Mouse (Mus musculus) thymus, postnatal 25 days (tissue): Measurements from ENCODE around the gene Kcng3.

Experiments used
- DNase-seq: peaks from one replicate; pipeline ENCODE4 v3.0.0; 2022

Kcng3 gene

DNA sequence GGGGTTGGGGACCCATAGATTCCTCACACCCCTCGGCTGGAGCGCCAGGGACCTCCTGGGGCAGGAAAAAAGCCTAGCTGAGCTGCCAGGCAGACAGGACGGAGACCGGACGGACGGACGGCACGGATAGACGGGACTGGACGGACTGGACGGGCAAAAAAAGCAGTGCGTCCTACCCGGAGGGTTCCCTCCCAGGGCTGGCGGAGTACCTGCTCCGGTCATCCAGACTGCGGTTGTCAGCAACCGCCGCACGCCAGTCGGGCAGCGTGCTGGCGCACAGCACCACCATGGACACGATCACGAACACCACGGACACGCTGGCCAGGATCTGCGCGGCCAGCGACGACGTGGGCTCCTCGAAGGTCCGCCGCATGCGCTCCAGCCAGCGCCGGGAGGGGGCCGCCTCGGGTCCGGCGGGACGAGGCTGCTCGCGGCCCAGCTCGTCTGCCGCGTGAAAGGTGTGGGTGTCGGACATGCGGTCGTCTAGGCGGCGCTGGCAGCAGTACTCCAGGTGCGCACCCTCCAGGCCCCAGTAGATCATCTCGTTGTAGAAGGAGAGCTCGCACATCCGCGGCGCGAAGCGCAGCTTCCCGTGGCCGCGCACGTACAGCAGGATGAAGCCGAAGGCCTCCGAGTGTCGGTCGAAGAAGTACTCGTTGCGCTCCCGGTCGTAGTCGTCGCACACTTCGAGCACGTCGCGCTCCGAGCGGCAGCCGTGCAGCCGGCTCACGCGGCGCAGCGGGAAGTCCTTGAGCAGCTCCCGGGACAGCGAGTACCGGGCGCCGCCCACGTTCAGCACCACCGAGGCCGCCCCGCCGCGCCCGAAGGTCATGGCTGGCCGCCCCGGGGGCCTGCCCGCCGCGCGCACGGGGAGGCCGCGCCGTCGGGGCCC, 662 bp downstream of the Kcng3 start:
- peak; percentile 55 for DNase-seq

DNA sequence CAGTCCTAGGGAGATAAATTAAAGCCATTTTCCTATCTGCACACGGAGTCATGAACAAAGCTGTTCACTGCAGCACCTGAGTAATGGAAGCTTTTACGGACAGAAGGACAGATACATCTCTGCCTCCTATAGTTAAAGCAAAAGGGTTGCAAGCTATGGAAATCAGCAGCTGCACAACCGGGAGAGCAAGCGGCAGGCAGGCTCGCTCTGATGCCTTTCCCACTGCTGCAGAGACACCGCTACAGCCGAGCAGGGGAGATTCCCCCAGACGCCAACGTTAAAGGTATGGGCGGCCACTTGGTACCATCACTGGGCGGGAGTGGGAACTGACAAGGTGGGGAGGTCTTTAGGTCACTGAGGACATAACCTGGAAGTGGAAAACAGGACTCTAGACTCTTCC, 17.8 kb downstream of the Kcng3 start:
- no peak for DNase-seq

DNA sequence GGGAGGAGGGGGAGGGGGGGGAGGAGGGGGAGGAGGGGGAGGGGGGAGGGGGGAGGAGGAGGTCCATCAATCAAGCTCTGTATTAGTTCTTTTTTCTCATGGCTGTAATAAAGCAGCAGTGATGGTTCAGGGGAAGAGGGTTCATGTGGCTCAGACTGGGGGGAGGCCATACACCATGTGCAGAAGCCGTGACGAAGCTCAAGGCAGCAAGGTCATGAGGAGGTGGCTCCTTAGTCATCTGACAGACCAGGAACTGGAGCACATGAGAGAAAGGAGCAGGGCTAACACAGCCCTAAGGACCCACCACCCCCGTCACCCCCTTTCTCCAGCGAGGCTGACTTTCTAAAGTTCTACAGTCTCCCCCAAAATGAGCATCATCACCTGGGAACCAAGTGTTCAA, 22.2 kb downstream of the Kcng3 start:
- DNase-seq: no peak

GRCm38 (mm10) chr17:83600976-83601375, 30.7 kb downstream of the Kcng3 start:
- no peak for DNase-seq

- no peak for DNase-seq
These were observed 35.7 kb downstream of the Kcng3 start for GRCm38 (mm10) chr17:83595966-83596365.

- no peak for DNase-seq
These were observed 37.2 kb downstream of the Kcng3 start for GRCm38 (mm10) chr17:83594526-83594925.

GRCm38 (mm10) chr17:83593396-83593795, 38.3 kb downstream of the Kcng3 start:
- DNase-seq: no peak

DNA sequence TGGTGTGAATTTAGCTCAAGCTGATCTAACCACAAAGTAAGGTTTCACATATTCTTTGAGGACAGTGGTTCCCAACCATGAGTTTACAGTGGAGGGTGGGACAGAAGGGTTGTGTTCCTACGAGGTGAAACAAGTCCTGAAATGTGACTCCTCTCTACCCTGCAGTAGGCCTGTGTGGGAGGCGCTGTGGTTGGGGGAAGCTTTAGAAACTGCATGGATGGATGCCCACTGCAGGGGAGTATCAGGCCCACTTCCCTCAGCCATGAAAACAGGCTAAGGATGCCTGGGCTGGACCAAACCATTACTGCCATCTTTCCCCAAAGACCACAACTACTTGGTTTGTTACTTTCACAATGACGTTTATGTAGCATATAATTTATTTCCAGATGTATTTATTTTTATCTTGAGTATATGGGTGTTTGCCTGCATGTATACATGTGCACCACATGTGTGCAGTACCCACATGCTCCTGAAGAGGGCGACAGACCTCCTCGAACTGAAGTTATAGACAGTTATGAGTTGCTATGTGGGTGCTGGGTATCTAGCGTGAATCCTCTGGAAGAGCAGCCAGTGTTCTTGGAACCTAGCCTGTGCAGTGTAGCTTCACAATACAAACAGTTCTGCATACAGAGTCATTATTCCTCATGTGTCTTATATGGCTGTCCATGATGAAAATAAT, 42.9 kb downstream of the Kcng3 start:
- no peak for DNase-seq

- DNase-seq: no peak
These were observed 44.0 kb downstream of the Kcng3 start for GRCm38 (mm10) chr17:83587731-83588130.

GRCm38 (mm10) chr17:83582585-83582984, 49.1 kb downstream of the Kcng3 start:
- no peak for DNase-seq

- DNase-seq: no peak
These were observed 51.0 kb downstream of the Kcng3 start for GRCm38 (mm10) chr17:83580734-83581133.

GRCm38 (mm10) chr17:83576810-83577371, 54.8 kb downstream of the Kcng3 start:
- no peak for DNase-seq

DNA sequence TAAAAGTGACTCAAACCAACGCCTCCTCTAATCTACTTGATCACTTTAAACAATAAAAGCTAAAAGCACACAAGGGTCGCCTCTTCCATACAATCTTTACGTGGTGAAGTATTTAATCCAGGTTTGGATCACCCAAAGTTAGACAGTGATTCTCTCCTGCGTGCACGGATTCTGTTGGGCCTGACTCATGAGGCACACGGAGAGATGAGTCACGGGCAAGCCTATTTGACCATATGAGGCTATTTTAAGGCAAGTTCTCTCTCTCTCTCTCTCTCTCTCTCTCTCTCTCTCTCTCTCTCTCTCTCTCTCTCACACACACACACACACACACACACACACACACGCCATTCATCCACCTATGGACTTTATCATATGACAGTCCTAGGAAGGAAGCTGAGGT, 57.1 kb downstream of the Kcng3 start:
- DNase-seq: no peak

DNA sequence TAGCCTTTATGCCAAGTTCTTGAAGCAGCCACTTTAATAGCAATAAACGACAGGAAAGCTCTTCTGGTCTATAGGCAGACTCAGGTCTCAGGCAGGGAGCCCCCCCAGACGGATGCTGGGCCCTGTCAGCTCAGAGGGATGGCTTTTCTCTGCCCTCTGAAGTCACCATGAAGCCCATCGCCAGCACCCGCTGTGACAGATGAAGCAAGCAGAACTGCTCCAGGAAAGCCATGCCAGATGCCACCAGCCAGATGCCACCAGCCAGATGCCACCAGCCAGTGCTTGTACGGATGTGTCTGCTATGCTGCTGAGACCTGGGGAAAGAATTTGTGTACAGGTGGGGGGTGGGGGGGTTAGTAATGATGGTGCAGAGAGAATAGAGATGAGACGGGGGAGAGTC, 58.6 kb downstream of the Kcng3 start:
- DNase-seq: no peak

DNA sequence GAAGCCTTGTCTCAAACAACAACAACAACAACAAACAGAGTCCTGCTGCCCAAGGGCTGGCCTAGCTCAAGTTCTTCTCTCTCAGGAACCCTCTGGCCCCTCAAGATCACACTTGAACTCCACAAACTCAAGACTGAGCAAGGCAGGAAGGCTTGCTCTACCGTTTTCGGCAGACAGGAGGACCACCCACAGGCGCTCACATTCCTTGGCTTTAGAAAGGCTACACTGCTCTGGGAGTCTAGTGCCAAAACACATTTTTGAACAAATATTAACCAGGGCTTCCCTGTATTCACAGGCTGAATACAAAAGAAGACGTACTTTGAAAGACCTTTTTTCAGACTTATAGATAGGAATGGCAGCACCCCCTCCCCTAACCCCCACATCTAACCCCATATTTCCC, 59.3 kb downstream of the Kcng3 start:
- no peak for DNase-seq

DNA sequence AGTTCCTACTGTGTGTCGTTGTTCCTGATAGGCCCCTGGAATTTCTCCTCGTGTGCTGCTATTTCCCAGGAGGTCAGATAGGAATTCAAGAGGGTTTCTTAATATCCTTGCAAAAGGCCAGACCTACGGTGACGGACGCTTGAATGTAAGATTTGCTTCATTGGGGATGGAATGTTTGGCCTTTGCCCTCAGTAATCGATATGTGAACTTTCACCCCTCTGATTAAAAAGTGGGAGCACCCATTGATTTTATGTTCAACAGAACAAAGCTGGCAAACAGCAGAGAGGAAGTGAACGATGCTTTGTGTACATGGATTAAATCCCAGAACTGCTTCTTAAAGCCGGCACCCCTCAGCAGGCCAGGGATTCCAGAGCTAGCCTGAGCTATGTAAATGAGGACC, 64.3 kb downstream of the Kcng3 start:
- DNase-seq: no peak

DNA sequence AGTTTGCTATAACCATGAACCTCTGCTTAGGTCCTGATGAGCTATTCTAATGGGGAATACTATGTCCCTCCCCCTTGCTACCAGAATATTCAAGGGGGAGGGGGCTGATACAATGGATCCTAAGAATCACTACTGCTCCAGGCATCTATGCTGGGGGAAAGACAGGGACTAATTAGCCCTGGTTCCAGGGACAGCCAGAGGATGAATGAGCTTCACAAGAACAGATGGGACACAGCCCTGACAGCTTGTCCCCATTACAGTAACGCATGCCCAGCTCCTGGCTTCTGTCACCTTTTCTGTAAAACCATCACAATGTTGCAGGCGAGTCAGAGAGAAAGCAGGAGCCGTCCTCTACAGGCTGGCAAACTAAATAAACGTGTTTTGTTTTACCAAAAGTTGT, 66.2 kb downstream of the Kcng3 start:
- DNase-seq: no peak

DNA sequence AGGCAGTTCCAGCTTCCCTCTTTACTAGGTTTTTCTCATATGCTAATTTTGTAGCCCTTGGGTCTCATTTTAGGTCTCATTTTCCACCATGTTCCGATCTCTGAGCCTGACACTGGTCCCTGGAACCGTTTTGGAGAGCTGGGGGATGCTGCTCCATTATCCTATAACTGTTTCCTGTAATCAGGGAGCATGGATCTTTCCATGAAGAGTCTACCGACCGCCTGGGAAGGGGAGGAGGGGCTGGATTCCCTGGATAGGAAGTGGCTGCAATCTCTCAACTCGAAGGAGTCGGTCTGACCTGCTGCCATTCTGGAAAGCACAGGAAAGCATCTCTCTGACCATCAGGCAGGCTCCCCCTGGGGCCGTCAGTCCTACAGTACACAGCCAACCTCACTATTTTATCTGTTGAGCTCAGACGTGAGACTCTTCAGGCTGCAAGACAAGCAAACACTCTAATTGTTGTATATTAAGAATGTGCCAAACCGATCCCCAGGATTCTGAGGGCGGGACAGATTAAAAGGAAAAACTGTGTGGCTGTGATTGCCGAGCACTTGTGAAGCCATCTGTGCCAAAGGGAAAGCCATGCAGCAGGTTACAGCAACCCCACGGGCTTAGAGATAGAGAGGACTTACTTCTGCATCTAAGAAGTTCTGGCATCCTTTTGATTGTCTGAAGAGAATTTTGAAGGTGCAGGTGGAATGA, 67.4 kb downstream of the Kcng3 start:
- no peak for DNase-seq

DNA sequence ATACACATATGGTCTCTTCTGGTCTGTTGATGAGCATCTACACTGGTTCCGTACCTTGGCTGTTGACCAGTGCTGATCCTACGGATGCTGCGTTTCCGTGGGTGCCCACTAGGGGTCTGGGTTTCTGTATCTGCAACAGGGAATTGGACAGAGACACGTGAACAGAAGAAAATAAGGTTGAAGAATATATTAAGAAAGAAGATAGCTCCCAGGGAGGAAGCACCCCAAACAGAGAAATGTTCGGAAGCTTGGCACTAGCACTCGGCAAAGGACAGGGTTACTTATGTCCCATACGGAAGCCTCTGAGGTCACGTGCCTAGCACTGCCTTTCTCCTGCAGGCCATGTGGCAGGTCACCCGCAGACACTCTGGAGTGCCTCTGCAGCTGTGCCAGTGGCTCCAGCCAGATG, 68.0 kb downstream of the Kcng3 start:
- peak; percentile 73 for DNase-seq

- DNase-seq: no peak
These were observed 69.3 kb downstream of the Kcng3 start for GRCm38 (mm10) chr17:83562153-83563010.

DNA sequence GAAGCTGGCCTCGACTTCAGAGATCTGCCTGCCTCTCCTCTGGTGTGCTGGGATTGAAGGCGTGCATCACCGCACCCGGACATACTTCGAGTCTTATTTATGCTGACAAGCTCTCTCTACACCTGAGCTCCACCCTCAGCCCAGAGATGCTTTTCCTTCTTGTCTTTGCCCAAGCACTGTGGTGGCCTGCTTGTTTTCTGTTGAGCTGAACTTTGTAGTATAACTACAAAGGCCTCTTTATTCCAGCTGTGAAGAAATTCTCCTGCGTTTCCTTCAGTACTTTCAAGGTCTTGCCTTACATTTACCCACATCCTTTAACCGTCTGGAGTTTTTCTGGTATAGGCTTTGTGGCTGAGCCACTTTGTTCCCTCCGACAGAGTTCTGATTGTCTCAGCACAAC, 72.6 kb downstream of the Kcng3 start:
- DNase-seq: peak; percentile 59

DNA sequence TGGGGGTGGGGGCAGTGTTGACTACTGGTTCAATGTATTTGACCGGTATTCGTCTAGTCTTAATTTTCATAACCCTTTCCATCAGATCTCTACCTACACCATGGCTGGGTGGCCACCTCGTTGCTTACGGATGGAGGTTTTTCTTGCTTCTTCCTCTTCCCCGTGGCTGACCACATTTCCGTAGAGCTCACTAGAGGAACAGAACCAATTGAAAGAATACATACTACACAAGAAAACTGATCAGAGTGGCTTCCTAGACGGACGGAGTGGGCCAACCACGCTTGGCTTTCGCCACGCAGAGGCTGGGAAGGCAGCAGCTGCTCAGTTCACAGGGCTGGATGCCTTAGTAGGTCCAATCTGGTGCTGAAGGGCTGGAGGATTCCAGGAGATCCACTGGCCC, 75.9 kb downstream of the Kcng3 start:
- no peak for DNase-seq
